Mouse (Mus musculus): ENCODE data around the gene Fam126a. TPM values are rescaled to one million over a fixed set of nuclear protein-coding genes. Genes with fewer than 3 reads are reported as not detected.

The Fam126a gene
- polyA plus RNA-seq, 1 experiment: 9.5 TPM

- H3K27me3 ChIP-seq (ENCODE audit: control insufficient read depth, insufficient read depth, low read length, poor library complexity, severe bottlenecking): no peaks in the 10 kb centered on the region
- no peaks in the 10 kb centered on the region for H3K4me1 ChIP-seq (ENCODE audit: control insufficient read depth, insufficient read depth, low read length)
- no peak overlapping the region for H3K9ac ChIP-seq (ENCODE audit: low read depth, poor library complexity, severe bottlenecking)
- no peak for TF ChIP-seq POLR2A (IDR thresholded peaks at IDR 0.05; ENCODE audit: insufficient read depth, low read length)
- TF ChIP-seq CTCF (IDR thresholded peaks at IDR 0.05; ENCODE audit: low read depth, low read length): no peak
- TF ChIP-seq EP300 (IDR thresholded peaks at IDR 0.05; ENCODE audit: insufficient read depth, low read depth, low read length): no peak
- no peak overlapping the region for H3K27ac ChIP-seq (ENCODE audit: insufficient read depth, low read length)
- no peak overlapping the region for H3K4me3 ChIP-seq (ENCODE audit: low read depth, low read length)
- no peaks in the 10 kb centered on the region for H3K36me3 ChIP-seq (ENCODE audit: control insufficient read depth, insufficient read depth, low read length, poor library complexity, severe bottlenecking)
- no peaks in the 10 kb centered on the region for H3K9me3 ChIP-seq (replicated peaks; ENCODE audit: control insufficient read depth, insufficient read depth, low read length, poor library complexity, severe bottlenecking)
Measured at GRCm38 (mm10) chr5:24038819-24039218, 8.3 kb upstream of the Fam126a start.

GRCm38 (mm10) chr5:24038190-24038589, 7.7 kb upstream of the Fam126a start:
- Histone ChIP-seq H3K9ac (ENCODE audit: low read depth, poor library complexity, severe bottlenecking) (no peak overlapping the region), H3K27me3 (ENCODE audit: control insufficient read depth, insufficient read depth, low read length, poor library complexity, severe bottlenecking) (no peaks in the 10 kb centered on the region), H3K27ac (ENCODE audit: insufficient read depth, low read length) (no peak overlapping the region), H3K36me3 (ENCODE audit: control insufficient read depth, insufficient read depth, low read length, poor library complexity, severe bottlenecking) (no peaks in the 10 kb centered on the region), H3K4me1 (ENCODE audit: control insufficient read depth, insufficient read depth, low read length) (no peaks in the 10 kb centered on the region), H3K9me3 (replicated peaks; ENCODE audit: control insufficient read depth, insufficient read depth, low read length, poor library complexity, severe bottlenecking) (no peaks in the 10 kb centered on the region), H3K4me3 (ENCODE audit: low read depth, low read length) (no peak overlapping the region)
- TF ChIP-seq POLR2A (IDR thresholded peaks at IDR 0.05; ENCODE audit: insufficient read depth, low read length): no peak
- TF ChIP-seq EP300 (IDR thresholded peaks at IDR 0.05; ENCODE audit: insufficient read depth, low read depth, low read length): no peak
- TF ChIP-seq CTCF (IDR thresholded peaks at IDR 0.05; ENCODE audit: low read depth, low read length): no peak

GRCm38 (mm10) chr5:24036731-24037130, 6.2 kb upstream of the Fam126a start:
- TF ChIP-seq CTCF (IDR thresholded peaks at IDR 0.05; ENCODE audit: low read depth, low read length): no peak
- no peak for TF ChIP-seq EP300 (IDR thresholded peaks at IDR 0.05; ENCODE audit: insufficient read depth, low read depth, low read length)
- TF ChIP-seq POLR2A (IDR thresholded peaks at IDR 0.05; ENCODE audit: insufficient read depth, low read length): no peak
- Histone ChIP-seq H3K4me1 (ENCODE audit: control insufficient read depth, insufficient read depth, low read length) (no peaks in the 10 kb centered on the region), H3K4me3 (ENCODE audit: low read depth, low read length) (no peak overlapping the region), H3K36me3 (ENCODE audit: control insufficient read depth, insufficient read depth, low read length, poor library complexity, severe bottlenecking) (no peaks in the 10 kb centered on the region), H3K9ac (ENCODE audit: low read depth, poor library complexity, severe bottlenecking) (no peak overlapping the region), H3K27me3 (ENCODE audit: control insufficient read depth, insufficient read depth, low read length, poor library complexity, severe bottlenecking) (no peaks in the 10 kb centered on the region), H3K27ac (ENCODE audit: insufficient read depth, low read length) (no peak overlapping the region), H3K9me3 (replicated peaks; ENCODE audit: control insufficient read depth, insufficient read depth, low read length, poor library complexity, severe bottlenecking) (no peaks in the 10 kb centered on the region)

GRCm38 (mm10) chr5:24034970-24035369, 4.5 kb upstream of the Fam126a start:
- H3K4me1 ChIP-seq (ENCODE audit: control insufficient read depth, insufficient read depth, low read length): no peaks in the 10 kb centered on the region
- TF ChIP-seq POLR2A (IDR thresholded peaks at IDR 0.05; ENCODE audit: insufficient read depth, low read length): no peak
- TF ChIP-seq EP300 (IDR thresholded peaks at IDR 0.05; ENCODE audit: insufficient read depth, low read depth, low read length): no peak
- TF ChIP-seq CTCF (IDR thresholded peaks at IDR 0.05; ENCODE audit: low read depth, low read length): no peak
- no peaks in the 10 kb centered on the region for H3K9me3 ChIP-seq (replicated peaks; ENCODE audit: control insufficient read depth, insufficient read depth, low read length, poor library complexity, severe bottlenecking)
- H3K27ac ChIP-seq (ENCODE audit: insufficient read depth, low read length): no peak overlapping the region
- no peaks in the 10 kb centered on the region for H3K36me3 ChIP-seq (ENCODE audit: control insufficient read depth, insufficient read depth, low read length, poor library complexity, severe bottlenecking)
- H3K9ac ChIP-seq (ENCODE audit: low read depth, poor library complexity, severe bottlenecking): no peak overlapping the region
- H3K27me3 ChIP-seq (ENCODE audit: control insufficient read depth, insufficient read depth, low read length, poor library complexity, severe bottlenecking): no peaks in the 10 kb centered on the region
- H3K4me3 ChIP-seq (ENCODE audit: low read depth, low read length): no peak overlapping the region

GRCm38 (mm10) chr5:24034091-24034490, 3.6 kb upstream of the Fam126a start:
- H3K36me3 ChIP-seq (ENCODE audit: control insufficient read depth, insufficient read depth, low read length, poor library complexity, severe bottlenecking): no peaks in the 10 kb centered on the region
- no peak overlapping the region for H3K9ac ChIP-seq (ENCODE audit: low read depth, poor library complexity, severe bottlenecking)
- H3K27me3 ChIP-seq (ENCODE audit: control insufficient read depth, insufficient read depth, low read length, poor library complexity, severe bottlenecking): no peaks in the 10 kb centered on the region
- H3K9me3 ChIP-seq (replicated peaks; ENCODE audit: control insufficient read depth, insufficient read depth, low read length, poor library complexity, severe bottlenecking): no peaks in the 10 kb centered on the region
- H3K4me1 ChIP-seq (ENCODE audit: control insufficient read depth, insufficient read depth, low read length): no peaks in the 10 kb centered on the region
- TF ChIP-seq POLR2A (IDR thresholded peaks at IDR 0.05; ENCODE audit: insufficient read depth, low read length): no peak
- H3K27ac ChIP-seq (ENCODE audit: insufficient read depth, low read length): no peak overlapping the region
- H3K4me3 ChIP-seq (ENCODE audit: low read depth, low read length): no peak overlapping the region

GRCm38 (mm10) chr5:24029946-24030578, 428 bp downstream of the Fam126a start:
- TF ChIP-seq EP300 (IDR thresholded peaks at IDR 0.05; ENCODE audit: insufficient read depth, low read depth, low read length) (no peak), POLR2A (IDR thresholded peaks at IDR 0.05; ENCODE audit: insufficient read depth, low read length) (no peak), CTCF (IDR thresholded peaks at IDR 0.05; ENCODE audit: low read depth, low read length) (no peak)

More at GRCm38 (mm10) chr5:24029946-24030578, 428 bp downstream of the Fam126a start:
- no peaks in the 10 kb centered on the region for H3K9me3 ChIP-seq (replicated peaks; ENCODE audit: control insufficient read depth, insufficient read depth, low read length, poor library complexity, severe bottlenecking)
- H3K4me1 ChIP-seq (ENCODE audit: control insufficient read depth, insufficient read depth, low read length): no peaks in the 10 kb centered on the region
- no peak overlapping the region for H3K27ac ChIP-seq (ENCODE audit: insufficient read depth, low read length)
- no peaks in the 10 kb centered on the region for H3K27me3 ChIP-seq (ENCODE audit: control insufficient read depth, insufficient read depth, low read length, poor library complexity, severe bottlenecking)
- H3K9ac ChIP-seq (ENCODE audit: low read depth, poor library complexity, severe bottlenecking): peak overlapping the region; percentile 81
- no peaks in the 10 kb centered on the region for H3K36me3 ChIP-seq (ENCODE audit: control insufficient read depth, insufficient read depth, low read length, poor library complexity, severe bottlenecking)
- peak overlapping the region; percentile 83 for H3K4me3 ChIP-seq (ENCODE audit: low read depth, low read length)
